Mouse (Mus musculus): ENCODE results near the gene Lamp2.

DNA sequence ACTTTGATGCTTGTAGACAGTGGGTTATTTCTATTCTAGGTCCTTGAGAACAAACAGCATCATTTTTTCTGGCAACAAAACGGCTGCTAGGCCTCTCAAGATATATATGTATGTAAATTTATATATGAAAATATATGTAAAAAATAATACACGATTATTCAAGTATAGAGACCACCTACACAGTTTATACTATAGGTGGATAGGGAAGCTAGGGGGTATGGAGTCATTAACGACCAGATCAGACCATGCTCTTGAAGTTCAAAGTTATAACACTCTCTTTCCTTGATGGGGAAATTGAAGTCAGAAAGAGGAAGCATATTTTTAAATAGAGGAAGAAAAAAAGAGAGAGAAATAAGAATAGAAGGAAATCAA lies 367 bp upstream of the Lamp2 start:
- TF ChIP-seq POLR2A (IDR thresholded peaks at IDR 0.05; ENCODE audit: borderline replicate concordance, control insufficient read depth, low read depth, low read length) (no peak), CTCF (IDR thresholded peaks at IDR 0.05; ENCODE audit: control insufficient read depth, insufficient read depth, low read length) (no peak)
